Mouse (Mus musculus): ENCODE data around the gene Syt7.

The Syt7 gene

GRCm38 (mm10) chr19:10456752-10457483, 68.0 kb downstream of the Syt7 start, which contains the start of gene Lrrc10b:
Gene Lrrc10b, minus strand, starts transcription at chr19:10457473.
- DNase-seq (ENCODE audit: low read depth, low spot score), result peak; percentile 76

- DNase-seq (ENCODE audit: low read depth, low spot score), result peak; percentile 86
Observed at GRCm38 (mm10) chr19:10457484-10457800, 68.6 kb downstream of the Syt7 start.

GRCm38 (mm10) chr19:10458096-10458495, 69.2 kb downstream of the Syt7 start:
- no peak for DNase-seq (ENCODE audit: low read depth, low spot score)

- DNase-seq (ENCODE audit: low read depth, low spot score), result no peak
Observed at GRCm38 (mm10) chr19:10459907-10460306, 71.0 kb downstream of the Syt7 start.

- no peak for DNase-seq (ENCODE audit: low read depth, low spot score)
Observed at GRCm38 (mm10) chr19:10461584-10461983, 72.7 kb downstream of the Syt7 start.

- DNase-seq (ENCODE audit: low read depth, low spot score), result no peak
Observed at GRCm38 (mm10) chr19:10464427-10464826, 75.5 kb downstream of the Syt7 start.

- no peak for DNase-seq (ENCODE audit: low read depth, low spot score)
Observed at GRCm38 (mm10) chr19:10469171-10469658, 80.3 kb downstream of the Syt7 start.

- DNase-seq (ENCODE audit: low read depth, low spot score), result no peak
Observed at GRCm38 (mm10) chr19:10472958-10473357, 84.1 kb downstream of the Syt7 start.

GRCm38 (mm10) chr19:10473779-10474178, 84.9 kb downstream of the Syt7 start:
- DNase-seq (ENCODE audit: low read depth, low spot score), result no peak

- no peak for DNase-seq (ENCODE audit: low read depth, low spot score)
Observed at GRCm38 (mm10) chr19:10479541-10479940, 90.7 kb downstream of the Syt7 start.

GRCm38 (mm10) chr19:10482703-10483102, 93.8 kb downstream of the Syt7 start, which contains the start of gene Ppp1r32:
Gene Ppp1r32, minus strand, starts transcription at chr19:10482928.
- peak; percentile 51 for DNase-seq (ENCODE audit: low read depth, low spot score)

- peak; percentile 81 for DNase-seq (ENCODE audit: low read depth, low spot score)
Observed at GRCm38 (mm10) chr19:10486264-10486738, 97.4 kb downstream of the Syt7 start.

- DNase-seq (ENCODE audit: low read depth, low spot score), result no peak
Observed at GRCm38 (mm10) chr19:10495670-10496069, 106.8 kb downstream of the Syt7 start.

GRCm38 (mm10) chr19:10496976-10497375, 108.1 kb downstream of the Syt7 start:
- no peak for DNase-seq (ENCODE audit: low read depth, low spot score)

- no peak for DNase-seq (ENCODE audit: low read depth, low spot score)
Observed at GRCm38 (mm10) chr19:10497512-10498160, 108.7 kb downstream of the Syt7 start.

GRCm38 (mm10) chr19:10500581-10500980, 111.7 kb downstream of the Syt7 start:
- no peak for DNase-seq (ENCODE audit: low read depth, low spot score)

- DNase-seq (ENCODE audit: low read depth, low spot score), result peak; percentile 58
Observed at GRCm38 (mm10) chr19:10502571-10502970, 113.7 kb downstream of the Syt7 start.
